Mouse (Mus musculus) limb, embryonic 13.5 days (tissue): ENCODE measurements around the gene Ubac1. TPM values are rescaled to one million over a fixed set of nuclear protein-coding genes. Genes with fewer than 3 reads are reported as not detected.

ENCODE experiments used
- ATAC-seq: fragments of 200-750 bp; cut with Nextera tagmentation; 2 replicates; pipeline ENCODE4 v1.8.0; 2017; ENCODE audit warnings: low read depth, moderate number of reproducible peaks, moderate TSS enrichment; ENCODE audit not compliant: low FRiP score
- H3K27ac ChIP-seq: fragments of 300-500 bp; sonication (generic); 2 replicates; pipeline ENCODE4 v1.5.1; 2015; ENCODE audit warnings: inconsistent platforms, mild to moderate bottlenecking, moderate library complexity
- H3K27me3 ChIP-seq: fragments of 300-500 bp; sonication (generic); 2 replicates; pipeline ENCODE4 v1.6.1; 2015; ENCODE audit warnings: mild to moderate bottlenecking, inconsistent platforms
- H3K36me3 ChIP-seq: fragments of 300-500 bp; sonication (generic); 2 replicates; pipeline ENCODE4 v1.6.1; 2015; ENCODE audit warnings: inconsistent platforms, mild to moderate bottlenecking, moderate library complexity
- H3K4me1 ChIP-seq: fragments of 300-500 bp; sonication (generic); 2 replicates; pipeline ENCODE4 v1.6.1; 2015; ENCODE audit warnings: inconsistent platforms
- H3K4me2 ChIP-seq: fragments of 300-500 bp; sonication (generic); replicated peaks from 2 replicates; pipeline ENCODE4 v1.6.1; 2015; ENCODE audit warnings: inconsistent platforms, mild to moderate bottlenecking, moderate library complexity
- H3K4me3 ChIP-seq: fragments of 300-500 bp; sonication (generic); 2 replicates; pipeline ENCODE4 v1.5.1; 2015; ENCODE audit warnings: moderate library complexity, mild to moderate bottlenecking, inconsistent platforms
- H3K9ac ChIP-seq: fragments of 300-500 bp; sonication (generic); 2 replicates; pipeline ENCODE4 v1.6.1; 2015; ENCODE audit warnings: mild to moderate bottlenecking, inconsistent platforms
- H3K9me3 ChIP-seq: fragments of 300-500 bp; sonication (generic); 2 replicates; pipeline ENCODE4 v1.6.1; 2016; ENCODE audit warnings: inconsistent platforms
- WGBS: fragments of 180-500 bp; shearing (Covaris S2); methylation state at CpG from one replicate; pipeline ENCODE4 v1.1.7; 2015; 5-methylcytosine and 5-hydroxymethylcytosine counted together
- polyA plus RNA-seq: library from polyadenylated mRNA; unstranded; fragments of >200 nt; fragmentation: Nextera tagmentation; extraction: Ambion mirVana; gene quantifications from 2 replicates; pipeline ENCODE4 v1.2.1, GENCODE M21; 2015

The Ubac1 gene
- polyA plus RNA-seq, 1 experiment from 2014 or later: 95.7 TPM

DNA sequence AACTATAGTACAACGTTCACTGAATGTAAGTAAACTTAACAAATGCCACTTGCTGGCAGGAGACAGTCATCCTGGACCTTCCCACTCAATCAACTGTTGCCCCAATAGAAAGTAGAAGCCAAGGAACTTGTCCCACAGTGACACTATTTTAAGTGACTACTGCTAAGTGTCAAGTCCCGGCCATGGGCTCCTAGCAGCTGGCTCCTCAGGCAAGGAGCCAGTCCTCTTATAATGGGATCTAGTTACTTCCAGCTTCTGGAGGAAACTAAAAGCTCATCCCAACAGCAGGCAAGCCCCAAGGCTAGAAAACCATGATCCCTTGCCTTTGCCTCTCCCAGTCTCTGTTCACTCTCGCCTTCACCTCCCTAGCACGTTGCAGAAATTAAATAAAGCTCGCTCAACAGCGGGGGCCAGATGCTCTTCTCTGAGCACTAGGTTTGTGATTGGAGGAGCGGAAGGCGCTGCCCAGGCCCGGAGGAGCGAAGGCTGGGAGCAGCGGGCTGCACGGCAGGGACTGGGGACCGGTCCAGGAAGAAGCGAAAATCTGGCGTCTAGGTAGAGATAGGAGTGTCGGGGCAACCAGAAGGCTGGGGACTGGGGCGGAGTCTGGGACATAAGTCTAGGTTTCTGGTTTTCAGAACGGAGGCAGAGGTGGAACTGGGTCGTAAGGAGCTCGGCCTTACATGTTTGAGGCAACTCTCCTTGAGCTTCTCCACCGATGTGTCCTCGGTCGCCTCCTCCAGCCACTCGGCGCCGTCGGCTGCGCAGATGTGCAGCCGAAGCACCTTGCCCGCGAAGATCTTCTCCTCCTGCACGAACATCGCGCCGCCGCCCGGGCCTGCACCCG is 610 bp downstream of the Ubac1 start:
- ATAC-seq: peak; percentile 12; the same call in 1 of the 2 replicates
- Histone ChIP-seq H3K4me2 (peak overlapping the region; percentile 95), H3K4me3 (peak overlapping the region; percentile 85), H3K9me3 (no peaks in the 10 kb centered on the region), H3K36me3 (0 out of 2 replicates have a peak, but pooled peaks cover 5% of the 10 kb centered on the region), H3K4me1 (peaks cover 25% of the 10 kb centered on the region), H3K27ac (peak overlapping the region; percentile 76), H3K9ac (peak overlapping the region; percentile 91), H3K27me3 (no peaks in the 10 kb centered on the region)
- 3% methylated on average over 38 of the region's 38 CpGs for WGBS

GRCm38 (mm10) chr2:26019923-26020322 is 1.6 kb downstream of the Ubac1 start:
- Histone ChIP-seq H3K36me3 (peaks cover 14% of the 10 kb centered on the region), H3K9me3 (no peaks in the 10 kb centered on the region), H3K4me3 (no peak overlapping the region), H3K9ac (peak overlapping the region; percentile 91; the same call in 1 of the 2 replicates), H3K4me2 (peak overlapping the region; percentile 95), H3K27ac (no peak overlapping the region), H3K4me1 (peaks cover 25% of the 10 kb centered on the region), H3K27me3 (no peaks in the 10 kb centered on the region)
- WGBS: 69% methylated on average over 3 of the region's 3 CpGs
- no peak for ATAC-seq

DNA sequence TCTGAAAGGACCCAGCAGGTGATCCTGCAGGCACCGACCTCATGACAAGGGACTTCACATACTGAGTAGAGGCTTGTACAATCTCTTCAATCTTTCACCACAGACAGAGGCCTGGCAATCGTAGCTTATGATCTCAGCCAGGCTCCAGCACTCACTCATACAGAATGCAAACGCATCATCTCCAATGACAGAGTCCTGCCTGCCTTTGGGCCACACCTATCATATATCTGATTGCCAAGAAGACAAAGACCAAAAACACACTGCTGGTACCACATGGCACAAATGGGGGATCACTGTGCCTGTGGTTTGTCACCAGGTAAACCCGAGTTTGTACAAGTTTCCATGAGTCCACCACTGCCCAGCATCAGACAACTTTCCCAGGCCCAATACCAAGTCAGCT is 4.2 kb downstream of the Ubac1 start:
- Histone ChIP-seq H3K36me3 (peaks cover 38% of the 10 kb centered on the region), H3K27me3 (no peaks in the 10 kb centered on the region), H3K4me2 (no peak overlapping the region), H3K4me3 (no peak overlapping the region), H3K9me3 (no peaks in the 10 kb centered on the region), H3K4me1 (peaks cover 25% of the 10 kb centered on the region), H3K9ac (0 out of 2 replicates have a peak overlapping the region, but pooled peaks have one; percentile 5), H3K27ac (no peak overlapping the region)
- 76% methylated on average over 4 of the region's 4 CpGs for WGBS
- no peak for ATAC-seq

DNA sequence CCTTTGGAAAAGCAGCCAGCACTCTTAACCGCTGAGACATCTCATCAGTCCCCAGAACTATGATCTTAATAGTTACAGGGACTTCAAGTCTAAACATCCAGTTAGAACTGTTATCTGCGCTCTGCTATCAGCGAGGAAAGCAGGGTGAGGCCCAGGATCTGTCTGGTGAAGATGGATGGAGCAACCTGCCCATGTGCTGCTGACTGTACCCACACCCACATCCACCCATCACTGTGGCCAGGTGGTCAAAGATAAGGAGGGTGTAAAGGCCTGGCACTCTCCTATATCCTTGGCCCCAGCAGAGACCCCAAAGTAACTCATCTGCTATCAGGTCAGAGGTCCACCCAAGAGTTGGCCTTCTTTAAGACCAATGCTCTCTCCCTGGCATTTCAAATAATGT is 7.9 kb downstream of the Ubac1 start:
- no peak overlapping the region for H3K27ac ChIP-seq
- ATAC-seq: no peak

GRCm38 (mm10) chr2:26011420-26011819 is 10.1 kb downstream of the Ubac1 start:
- Histone ChIP-seq H3K4me2 (no peak overlapping the region), H3K27ac (no peak overlapping the region), H3K36me3 (peaks cover 95% of the 10 kb centered on the region), H3K4me3 (no peak overlapping the region), H3K27me3 (no peaks in the 10 kb centered on the region), H3K4me1 (no peaks in the 10 kb centered on the region), H3K9me3 (no peaks in the 10 kb centered on the region), H3K9ac (no peak overlapping the region)
- 87% methylated on average over 1 of the region's 1 CpGs for WGBS
- no peak for ATAC-seq

More for the DNA sequence above, 7.9 kb downstream of the Ubac1 start:
- Histone ChIP-seq H3K4me2 (no peak overlapping the region), H3K36me3 (peaks cover 74% of the 10 kb centered on the region), H3K9me3 (no peaks in the 10 kb centered on the region), H3K27me3 (no peaks in the 10 kb centered on the region), H3K9ac (no peak overlapping the region), H3K4me1 (peaks cover 10% of the 10 kb centered on the region; the same call in 1 of the 2 replicates), H3K4me3 (no peak overlapping the region)
- WGBS: 87% methylated on average over 3 of the region's 3 CpGs

GRCm38 (mm10) chr2:26002001-26002400 is 19.5 kb downstream of the Ubac1 start:
- ATAC-seq: no peak
- Histone ChIP-seq H3K9me3 (no peaks in the 10 kb centered on the region), H3K4me3 (no peak overlapping the region), H3K36me3 (peaks cover 93% of the 10 kb centered on the region), H3K9ac (no peak overlapping the region), H3K27me3 (no peaks in the 10 kb centered on the region), H3K27ac (no peak overlapping the region), H3K4me2 (no peak overlapping the region), H3K4me1 (no peaks in the 10 kb centered on the region)
- WGBS: 96% methylated on average over 2 of the region's 2 CpGs

DNA sequence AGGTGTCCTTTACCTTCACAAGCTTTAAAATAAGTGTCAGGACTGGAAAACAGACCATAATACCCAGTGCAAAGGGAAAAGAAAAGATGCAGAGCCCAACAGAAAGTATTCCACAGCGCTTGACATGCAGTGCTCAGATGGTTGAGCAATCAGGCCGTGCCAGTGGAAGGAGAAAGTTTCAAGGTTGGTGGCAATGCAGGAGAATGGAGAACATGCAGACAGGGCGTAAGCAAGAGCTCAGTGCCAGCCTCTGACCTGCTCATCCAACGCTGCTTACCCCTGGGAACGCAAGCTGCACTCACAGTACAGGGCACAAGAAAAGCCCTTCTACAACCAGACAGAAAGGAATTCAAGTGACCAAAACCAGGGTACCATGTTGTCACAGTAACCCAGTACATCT is 20.4 kb downstream of the Ubac1 start:
- 95% methylated on average over 5 of the region's 5 CpGs for WGBS
- Histone ChIP-seq H3K9ac (no peak overlapping the region), H3K36me3 (peaks cover 92% of the 10 kb centered on the region)

GRCm38 (mm10) chr2:25997716-25998115 is 23.8 kb downstream of the Ubac1 start:
- no peak for ATAC-seq
- Histone ChIP-seq H3K36me3 (peaks cover 61% of the 10 kb centered on the region), H3K27me3 (no peaks in the 10 kb centered on the region), H3K4me3 (no peak overlapping the region), H3K9ac (no peak overlapping the region), H3K4me1 (no peaks in the 10 kb centered on the region), H3K9me3 (no peaks in the 10 kb centered on the region), H3K27ac (no peak overlapping the region), H3K4me2 (no peak overlapping the region)
- 87% methylated on average over 3 of the region's 3 CpGs for WGBS

More for the DNA sequence above, 20.4 kb downstream of the Ubac1 start:
- H3K9me3 ChIP-seq: no peaks in the 10 kb centered on the region
- no peak overlapping the region for H3K4me2 ChIP-seq
- no peaks in the 10 kb centered on the region for H3K4me1 ChIP-seq
- H3K27me3 ChIP-seq: no peaks in the 10 kb centered on the region
- H3K4me3 ChIP-seq: no peak overlapping the region
- ATAC-seq: no peak
- H3K27ac ChIP-seq: no peak overlapping the region

- Histone ChIP-seq H3K27me3 (no peaks in the 10 kb centered on the region), H3K4me1 (no peaks in the 10 kb centered on the region), H3K9me3 (no peaks in the 10 kb centered on the region), H3K9ac (no peak overlapping the region), H3K27ac (no peak overlapping the region), H3K36me3 (peaks cover 36% of the 10 kb centered on the region), H3K4me3 (no peak overlapping the region), H3K4me2 (no peak overlapping the region)
- 86% methylated on average over 3 of the region's 3 CpGs for WGBS
- ATAC-seq: no peak
These were observed 26.8 kb downstream of the Ubac1 start for GRCm38 (mm10) chr2:25994791-25995190.

DNA sequence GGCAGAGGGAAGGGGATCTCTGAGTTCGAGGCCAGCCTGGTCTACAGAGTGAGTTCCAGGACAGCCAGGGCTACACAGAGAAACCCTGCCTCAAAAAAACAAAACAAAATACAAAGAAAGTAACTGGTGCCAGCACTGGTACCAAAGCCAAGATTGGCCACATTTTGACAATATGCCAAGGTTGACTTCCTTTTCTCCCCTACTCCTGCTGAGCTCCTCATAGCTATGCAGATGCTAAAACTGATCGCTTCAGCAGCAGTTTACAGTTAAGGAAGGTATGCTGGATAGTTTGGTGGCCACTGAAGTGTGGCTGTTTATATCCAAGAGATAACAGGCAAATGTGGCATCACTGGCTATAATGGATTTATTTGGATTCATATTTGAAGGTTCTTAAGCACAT is 29.3 kb downstream of the Ubac1 start:
- 76% methylated on average over 2 of the region's 2 CpGs for WGBS
- peaks cover 13% of the 10 kb centered on the region for H3K36me3 ChIP-seq
- no peak for ATAC-seq

DNA sequence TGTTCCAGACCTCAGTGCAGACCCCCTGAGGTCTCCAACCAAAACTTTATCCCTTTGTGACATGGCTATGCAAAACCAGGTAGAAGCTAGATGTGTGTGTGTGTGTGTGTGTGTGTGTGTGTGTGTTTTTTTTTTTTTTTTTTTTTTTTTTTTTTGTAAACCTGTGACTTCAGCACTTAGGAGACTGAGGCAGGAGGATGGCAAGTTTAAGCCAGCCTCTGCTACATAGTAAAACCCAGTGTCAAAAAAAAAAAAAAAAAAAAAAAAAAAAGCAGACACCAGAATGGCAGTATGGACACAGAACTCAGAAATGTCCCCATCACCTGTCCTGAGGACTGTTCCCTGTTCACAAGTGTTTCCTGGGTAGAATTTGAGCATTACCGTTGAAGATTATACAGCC is 31.9 kb downstream of the Ubac1 start:
- Histone ChIP-seq H3K9ac (no peak overlapping the region), H3K9me3 (no peaks in the 10 kb centered on the region), H3K36me3 (no peaks in the 10 kb centered on the region), H3K27ac (no peak overlapping the region), H3K4me1 (no peaks in the 10 kb centered on the region), H3K27me3 (no peaks in the 10 kb centered on the region), H3K4me3 (no peak overlapping the region), H3K4me2 (no peak overlapping the region)
- WGBS: 91% methylated on average over 1 of the region's 1 CpGs
- no peak for ATAC-seq

More for the DNA sequence above, 29.3 kb downstream of the Ubac1 start:
- Histone ChIP-seq H3K27ac (no peak overlapping the region), H3K4me1 (no peaks in the 10 kb centered on the region), H3K27me3 (no peaks in the 10 kb centered on the region), H3K4me2 (no peak overlapping the region), H3K4me3 (no peak overlapping the region), H3K9ac (no peak overlapping the region), H3K9me3 (no peaks in the 10 kb centered on the region)

DNA sequence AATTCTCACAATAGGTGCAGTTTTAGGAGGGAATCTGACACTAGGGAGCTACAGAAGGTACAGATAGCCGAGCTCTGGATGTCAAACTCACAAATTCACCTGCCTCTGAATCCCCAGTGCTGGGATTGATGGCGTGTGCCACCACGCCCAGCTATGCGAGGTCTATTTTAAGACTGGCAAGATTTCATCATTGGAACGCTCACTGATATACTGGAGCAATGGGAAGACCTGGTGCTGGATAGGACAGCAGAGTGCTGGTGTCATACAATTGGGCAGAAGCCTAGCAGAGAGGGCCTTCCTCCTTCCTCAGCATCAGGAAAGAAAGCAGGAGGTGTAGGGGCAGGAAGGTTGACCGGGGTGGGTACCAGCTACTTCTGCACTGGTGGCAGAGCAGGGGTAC is 33.7 kb downstream of the Ubac1 start:
- ATAC-seq: no peak
- Histone ChIP-seq H3K36me3 (no peaks in the 10 kb centered on the region), H3K27me3 (no peaks in the 10 kb centered on the region), H3K9me3 (no peaks in the 10 kb centered on the region), H3K4me2 (no peak overlapping the region), H3K27ac (no peak overlapping the region), H3K4me1 (peaks cover 6% of the 10 kb centered on the region), H3K9ac (no peak overlapping the region), H3K4me3 (no peak overlapping the region)
- WGBS: 88% methylated on average over 6 of the region's 6 CpGs
